ENCODE assay signal across 22 mouse cellular contexts in genomic region chr2:10121826-10122225, GRCm38 (mm10). TPM values are rescaled to one million over a fixed set of nuclear protein-coding genes. Genes with fewer than 3 reads are reported as not detected.
DNase-seq lines count a peak whose midpoint lies in the region; ATAC-seq and TF ChIP-seq lines count a peak whose summit lies in the region.
"Had no signal": no experiment of that assay in that cellular context is flagged by ENCODE, and none has a peak within 500 bp of the region (broad histone marks: within the 10 kb centered on the region; RNA-seq: fewer than 3 reads in every experiment).

No protein-coding gene starts in this region.

- H3K4me1 ChIP-seq in embryonic fibroblast, embryonic 13.5 days (ENCODE audit: control insufficient read depth, insufficient read depth, low read length): no peaks in the 10 kb centered on the region; the same call in none of the 2 replicates
- H3K4me1 ChIP-seq in neural tube, embryonic 15.5 days: no peaks in the 10 kb centered on the region
- H3K4me1 ChIP-seq: embryonic facial prominence, embryonic 13.5 days; heart, embryonic 10.5 days; hindbrain, embryonic 13.5 days had no signal

- no peak overlapping the region for H3K9ac ChIP-seq in neural tube, embryonic 15.5 days (replicated peaks)
- H3K9ac ChIP-seq: embryonic facial prominence, embryonic 13.5 days; hindbrain, embryonic 13.5 days had no signal

- no peaks in the 10 kb centered on the region for H3K9me3 ChIP-seq in neural tube, embryonic 15.5 days (replicated peaks)
- H3K9me3 ChIP-seq: embryonic facial prominence, embryonic 13.5 days; heart, embryonic 10.5 days; hindbrain, embryonic 13.5 days had no signal

- H3K27ac ChIP-seq in embryonic fibroblast, embryonic 13.5 days (ENCODE audit: insufficient read depth, low read length): no peak overlapping the region
- H3K27ac ChIP-seq in neural tube, embryonic 15.5 days (replicated peaks): no peak overlapping the region
- H3K27ac ChIP-seq: embryonic facial prominence, embryonic 13.5 days; heart, embryonic 10.5 days; hindbrain, embryonic 13.5 days; hindbrain, postnatal 0 days had no signal

- 72% methylated on average over 3 of the region's 3 CpGs for WGBS in neural tube, embryonic 15.5 days

- TF ChIP-seq POLR2A in embryonic fibroblast, embryonic 13.5 days (IDR thresholded peaks at IDR 0.05; ENCODE audit: low read depth, low read length): no peak

- intact Hi-C loops in left cerebral cortex, postnatal 25 days (cut with DNase I): no loop called here

- TF ChIP-seq CTCF in embryonic fibroblast, embryonic 13.5 days (IDR thresholded peaks at IDR 0.05; ENCODE audit: borderline replicate concordance, insufficient read depth, low read length): peak; percentile 28; the same call in 1 of the 2 replicates

- ATAC-seq in neural tube, embryonic 15.5 days (ENCODE audit: low FRiP score): no peak
- ATAC-seq: forebrain, embryonic 14.5 days; hindbrain, postnatal 0 days had no signal

- no peak overlapping the region for H3K4me3 ChIP-seq in embryonic fibroblast, embryonic 13.5 days (ENCODE audit: insufficient read depth, low read length)
- no peak overlapping the region for H3K4me3 ChIP-seq in neural tube, embryonic 15.5 days (replicated peaks)
- H3K4me3 ChIP-seq: embryonic facial prominence, embryonic 13.5 days; heart, embryonic 10.5 days; hindbrain, embryonic 13.5 days had no signal

- no peaks in the 10 kb centered on the region for H3K27me3 ChIP-seq in neural tube, embryonic 15.5 days (replicated peaks)
- H3K27me3 ChIP-seq: CH12.LX; embryonic facial prominence, embryonic 13.5 days; hindbrain, embryonic 13.5 days had no signal

- H3K4me2 ChIP-seq in neural tube, embryonic 15.5 days: no peak overlapping the region
- H3K4me2 ChIP-seq: embryonic facial prominence, embryonic 13.5 days; hindbrain, embryonic 13.5 days had no signal

- DNase-seq in 3134 (ENCODE audit: extremely low read depth, insufficient read length, low spot score) (peak; percentile 43), 3T3-L1 (ENCODE audit: low read depth, low spot score) (peak; percentile 76)
- DNase-seq in adrenal gland, postnatal 14 days: peak; percentile 41
- DNase-seq in lung, postnatal 25 days (ENCODE audit: low spot score): no peak
- DNase-seq in left cerebral cortex, postnatal 25 days (ENCODE audit: low spot score in 2 of 2): no peak
- DNase-seq: cerebellum, adult 18-20 months; cerebellum, adult 9-11 months; cerebellum, postnatal 36 days; gastrocnemius, postnatal 36 days; heart, adult 11 months; heart, postnatal 14 days; kidney, adult 11 months; kidney, adult 9 months had no signal

- H3K36me3 ChIP-seq in neural tube, embryonic 15.5 days: no peaks in the 10 kb centered on the region
- H3K36me3 ChIP-seq: embryonic facial prominence, embryonic 13.5 days; heart, embryonic 10.5 days; hindbrain, embryonic 13.5 days had no signal

RNA-seq across cellular contexts. Expression of gene Itih2, which starts 9.4 kb away (rescaled TPM):
- total RNA-seq in adrenal gland, postnatal 14 days (2021): 14.6 and 184 TPM in 2 replicates
- 8.9 and 13.8 TPM in 2 replicates for polyA plus RNA-seq in embryonic fibroblast, embryonic 13.5 days (2011; ENCODE audit: insufficient read length, low read depth, missing spikeins)
- polyA plus RNA-seq in neural tube, embryonic 15.5 days (2015; fragmentation: Nextera tagmentation; extraction: Ambion mirVana): 1.2 and 2.6 TPM in 2 replicates
- total RNA-seq in left cerebral cortex, postnatal 25 days (2021): 1 to 10 TPM; 3.2 to 3.5 TPM
- total RNA-seq: CH12.LX; hematopoietic stem cell, adult 5-6 weeks had no signal

RNA-seq across cellular contexts. Expression of gene Itih5, which starts 31.5 kb away (rescaled TPM):
- 39.0 and 42.8 TPM in 2 replicates for total RNA-seq in adrenal gland, postnatal 14 days (2021)
- polyA plus RNA-seq in embryonic fibroblast, embryonic 13.5 days (2011; ENCODE audit: insufficient read length, low read depth, missing spikeins): 2.5 and 8.5 TPM in 2 replicates
- polyA plus RNA-seq in neural tube, embryonic 15.5 days (2015; fragmentation: Nextera tagmentation; extraction: Ambion mirVana): 7.0 and 7.5 TPM in 2 replicates
- 10 to 100 TPM; 13.8 to 15.7 TPM for total RNA-seq in left cerebral cortex, postnatal 25 days (2021)

RNA-seq across cellular contexts. Expression of gene Kin, which starts 41.4 kb away (rescaled TPM):
- 21.0 and 24.7 TPM in 2 replicates for total RNA-seq in adrenal gland, postnatal 14 days (2021)
- 18.6 and 19.4 TPM in 2 replicates for polyA plus RNA-seq in embryonic fibroblast, embryonic 13.5 days (2011; ENCODE audit: insufficient read length, low read depth, missing spikeins)
- polyA plus RNA-seq in neural tube, embryonic 15.5 days (2015; fragmentation: Nextera tagmentation; extraction: Ambion mirVana): 26.9 and 30.7 TPM in 2 replicates
- 10 to 100 TPM; 10.7 to 12.6 TPM for total RNA-seq in left cerebral cortex, postnatal 25 days (2021)

RNA-seq across cellular contexts. Expression of gene Atp5c1, which starts 41.5 kb away (rescaled TPM):
- 563 and 581 TPM in 2 replicates for total RNA-seq in adrenal gland, postnatal 14 days (2021)
- 294 and 313 TPM in 2 replicates for polyA plus RNA-seq in embryonic fibroblast, embryonic 13.5 days (2011; ENCODE audit: insufficient read length, low read depth, missing spikeins)
- 622 and 639 TPM in 2 replicates for polyA plus RNA-seq in neural tube, embryonic 15.5 days (2015; fragmentation: Nextera tagmentation; extraction: Ambion mirVana)
- total RNA-seq in left cerebral cortex, postnatal 25 days (2021): 100 to 1,000 TPM; 243 to 265 TPM

Comparison
In these comparisons a context has a peak if more than half of its experiments do, and no peak if none do; other contexts are left out.
1. DNase-seq: peak in 3134 (single experiment), 3T3-L1 (single experiment) and adrenal gland, postnatal 14 days (single experiment); none in lung, postnatal 25 days (single experiment) and left cerebral cortex, postnatal 25 days (0 of 2).